Mouse (Mus musculus) embryonic fibroblast, embryonic 13.5 days (primary cell): ENCODE measurements at regions not wholly inside any gene's neighbourhood (a gene's known extent, or its start where the extent isn't known, plus 50 kb on each side); places are given as distances from the start of the nearest gene placed in this dataset.

Source experiments
- H3K27ac ChIP-seq: 2 replicates; pipeline ENCODE4 v1.5.1; 2012; ENCODE audit warnings: low read length, control low read depth, inconsistent platforms; ENCODE audit not compliant: insufficient read depth
- H3K4me1 ChIP-seq: 2 replicates; pipeline ENCODE4 v1.6.1; 2011; ENCODE audit warnings: low read length; ENCODE audit not compliant: control insufficient read depth, insufficient read depth
- H3K4me3 ChIP-seq: 2 replicates; pipeline ENCODE4 v1.5.1; 2011; ENCODE audit warnings: mild to moderate bottlenecking, control low read depth, low read length; ENCODE audit not compliant: insufficient read depth
- CTCF ChIP-seq: IDR thresholded peaks from 2 replicates; pipeline ENCODE4 v1.5.1; 2011; ENCODE audit warnings: mild to moderate bottlenecking, control low read depth, low read length, moderate library complexity, borderline replicate concordance; ENCODE audit not compliant: insufficient read depth
- POLR2A ChIP-seq: IDR thresholded peaks from 2 replicates; pipeline ENCODE4 v1.6.1; 2011; ENCODE audit warnings: low read depth, mild to moderate bottlenecking, control low read depth, low read length, moderate library complexity

DNA sequence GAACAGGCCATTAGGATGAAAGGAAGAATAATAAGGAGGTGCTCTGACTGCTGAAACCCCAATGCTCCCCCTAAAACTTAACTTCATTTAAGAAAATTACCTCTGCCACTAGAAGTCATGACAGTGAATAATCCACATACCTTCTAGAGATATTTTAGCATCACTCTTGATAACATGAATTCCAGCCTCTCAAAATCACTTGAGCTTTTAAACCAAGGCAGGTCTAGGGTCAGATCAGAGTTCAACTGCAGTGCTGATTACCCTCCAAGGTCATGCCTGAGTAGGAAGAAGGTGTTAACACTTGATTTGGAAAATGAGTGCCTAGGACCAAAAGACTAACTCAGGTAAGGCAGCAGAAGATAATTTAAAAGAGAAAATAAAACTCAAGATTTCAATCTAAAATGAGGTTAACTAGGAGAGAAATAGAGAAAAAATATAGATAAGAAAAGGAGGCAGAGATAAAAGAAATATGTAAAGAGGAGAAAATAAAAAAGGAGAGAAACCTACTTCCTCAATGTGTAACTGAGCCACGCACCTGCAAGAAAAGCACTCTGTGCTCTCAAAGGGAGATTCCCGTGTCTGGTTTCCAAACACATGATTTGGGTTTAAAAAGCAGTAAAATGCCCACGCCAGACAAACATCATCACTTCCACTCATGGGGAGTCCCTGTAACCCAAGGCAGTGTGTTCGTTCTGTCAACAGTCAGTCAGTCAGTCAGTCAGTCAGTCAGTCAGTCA lies 229.8 kb downstream of the Trib2 start:
- Histone ChIP-seq H3K4me3 (no peak overlapping the region), H3K4me1 (no peaks in the 10 kb centered on the region), H3K27ac (no peak overlapping the region)
- no peak for TF ChIP-seq CTCF
- no peak for TF ChIP-seq POLR2A

DNA sequence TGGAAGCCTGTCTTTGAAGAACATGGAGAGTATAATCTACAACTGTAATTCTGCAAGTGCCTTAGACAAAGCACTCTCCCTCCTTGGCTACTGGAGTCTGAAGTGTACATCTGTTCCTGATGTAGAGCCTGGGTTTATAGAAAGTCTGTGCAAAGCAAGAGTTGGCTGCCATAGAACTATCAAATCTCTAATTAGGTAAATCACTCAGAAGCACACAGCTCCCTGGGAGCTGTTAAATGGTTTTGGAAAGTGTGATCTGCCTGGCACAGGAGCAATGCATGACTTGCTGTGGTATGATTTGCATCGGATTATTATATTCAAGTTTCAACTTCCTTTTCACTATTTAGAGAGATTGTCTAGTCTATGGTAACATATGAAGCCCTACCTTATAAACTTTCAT lies 230.9 kb downstream of the Trib2 start:
- TF ChIP-seq CTCF (no peak), POLR2A (no peak)
- Histone ChIP-seq H3K4me3 (no peak overlapping the region), H3K27ac (no peak overlapping the region), H3K4me1 (no peaks in the 10 kb centered on the region)

DNA sequence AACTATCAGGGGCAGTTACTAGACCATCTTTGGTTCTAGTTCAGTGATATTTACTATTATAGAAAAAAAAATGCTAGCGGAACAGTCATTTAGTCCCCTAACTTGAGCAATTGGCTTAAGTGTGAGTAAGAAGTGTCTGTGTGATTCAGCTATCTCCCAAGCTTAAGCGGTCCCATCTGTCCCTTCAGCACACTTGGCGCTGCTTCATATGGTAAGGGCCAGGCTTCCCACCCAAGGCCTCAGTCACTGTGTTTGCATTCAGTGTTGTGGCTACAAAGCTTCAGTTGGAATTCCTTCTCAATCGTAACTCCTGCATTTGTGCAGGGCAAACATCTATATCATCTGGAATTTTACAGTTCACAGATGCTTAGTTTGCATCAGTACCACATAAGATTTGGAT lies 232.0 kb downstream of the Trib2 start:
- Histone ChIP-seq H3K27ac (no peak overlapping the region), H3K4me3 (no peak overlapping the region), H3K4me1 (no peaks in the 10 kb centered on the region)
- TF ChIP-seq CTCF (no peak), POLR2A (no peak)

- Histone ChIP-seq H3K4me1 (peaks cover 5% of the 10 kb centered on the region), H3K4me3 (no peak overlapping the region), H3K27ac (no peak overlapping the region)
- TF ChIP-seq CTCF: no peak
- TF ChIP-seq POLR2A: no peak
Measured at GRCm38 (mm10) chr12:15566785-15567109, 250.0 kb downstream of the Trib2 start.

- no peak overlapping the region for H3K27ac ChIP-seq
- no peak for TF ChIP-seq POLR2A
- no peak for TF ChIP-seq CTCF
Measured at GRCm38 (mm10) chr12:15565941-15566784, 250.6 kb downstream of the Trib2 start.

GRCm38 (mm10) chr12:15562826-15563225 lies 253.9 kb downstream of the Trib2 start:
- no peak overlapping the region for H3K27ac ChIP-seq
- H3K4me3 ChIP-seq: no peak overlapping the region
- H3K4me1 ChIP-seq: peaks cover 5% of the 10 kb centered on the region
- TF ChIP-seq CTCF: no peak
- no peak for TF ChIP-seq POLR2A

More at GRCm38 (mm10) chr12:15565941-15566784, 250.6 kb downstream of the Trib2 start:
- peaks cover 5% of the 10 kb centered on the region for H3K4me1 ChIP-seq
- H3K4me3 ChIP-seq: no peak overlapping the region

- TF ChIP-seq CTCF: no peak
- no peak for TF ChIP-seq POLR2A
- Histone ChIP-seq H3K4me1 (no peaks in the 10 kb centered on the region), H3K4me3 (no peak overlapping the region), H3K27ac (no peak overlapping the region)
Measured at GRCm38 (mm10) chr12:15555471-15555870, 261.3 kb downstream of the Trib2 start.

DNA sequence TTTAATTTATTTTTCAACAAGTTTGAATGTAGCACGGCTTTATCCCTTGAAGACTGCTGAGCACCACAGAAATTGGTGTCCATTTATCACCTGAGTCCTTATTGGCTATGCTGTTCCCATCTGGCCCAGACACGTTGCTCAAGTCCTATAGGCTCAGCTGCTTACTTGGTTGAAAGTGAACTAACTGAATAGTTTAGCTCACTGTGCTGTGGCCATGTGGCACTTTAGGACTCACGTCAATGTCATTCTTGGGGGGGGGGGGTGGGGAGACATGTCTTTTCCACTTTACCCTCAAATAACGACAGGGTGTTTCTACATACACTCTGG lies 263.1 kb downstream of the Trib2 start:
- H3K27ac ChIP-seq: no peak overlapping the region
- no peaks in the 10 kb centered on the region for H3K4me1 ChIP-seq
- TF ChIP-seq POLR2A (no peak), CTCF (no peak)
- H3K4me3 ChIP-seq: no peak overlapping the region

DNA sequence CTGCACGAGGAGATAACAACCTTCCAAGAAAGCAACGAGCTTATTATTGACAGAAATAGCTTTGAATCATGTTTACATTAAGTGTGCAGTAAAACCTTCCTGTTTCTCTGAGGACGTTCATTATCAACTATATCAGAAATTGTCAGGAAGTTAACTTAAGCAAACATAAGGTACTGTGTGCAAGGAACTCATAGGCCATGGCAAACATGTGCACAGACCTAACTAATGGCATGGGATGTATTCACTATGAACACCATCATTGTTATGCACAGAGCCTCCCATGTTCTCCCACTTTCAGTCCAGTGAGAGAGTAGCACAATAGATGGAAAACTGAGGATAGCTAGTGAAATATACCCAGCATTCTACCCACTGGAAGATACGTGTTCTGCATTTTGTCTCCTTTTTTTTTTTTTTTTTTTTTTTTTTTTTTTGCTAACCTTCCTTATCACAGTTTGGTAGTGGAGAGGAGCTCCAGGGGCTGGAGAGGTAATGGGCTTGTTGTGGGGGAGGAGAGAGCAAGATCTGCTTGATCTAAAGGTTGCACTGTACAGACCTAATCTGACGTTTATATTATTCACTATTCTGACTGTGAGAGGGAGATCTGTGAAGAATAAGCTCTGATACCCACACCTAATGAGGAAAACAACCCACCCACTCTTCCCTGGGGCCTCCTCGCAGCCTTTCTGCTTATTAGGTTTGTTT lies 263.6 kb downstream of the Trib2 start:
- Histone ChIP-seq H3K4me3 (no peak overlapping the region), H3K27ac (no peak overlapping the region), H3K4me1 (no peaks in the 10 kb centered on the region)
- no peak for TF ChIP-seq CTCF
- no peak for TF ChIP-seq POLR2A

DNA sequence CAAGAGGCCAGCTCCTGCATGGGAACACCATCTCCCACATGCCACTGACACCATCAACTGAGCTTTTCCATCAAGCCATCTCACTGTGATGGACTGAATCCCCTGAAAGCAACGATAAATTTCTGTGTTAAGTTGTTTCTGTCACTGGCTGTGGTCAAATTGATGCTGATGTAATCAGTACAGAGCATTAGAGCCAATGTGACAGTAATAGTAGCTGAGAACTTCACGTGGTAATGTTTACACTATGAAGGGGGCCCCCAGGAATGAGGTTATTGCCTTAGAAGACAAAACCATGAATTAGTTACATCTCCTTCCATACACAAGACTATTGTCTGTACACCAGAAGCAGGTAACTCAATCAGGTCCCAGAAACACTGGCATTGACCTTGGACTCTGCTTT lies 264.5 kb downstream of the Trib2 start:
- no peak for TF ChIP-seq POLR2A
- TF ChIP-seq CTCF: no peak
- Histone ChIP-seq H3K4me3 (no peak overlapping the region), H3K27ac (no peak overlapping the region), H3K4me1 (no peaks in the 10 kb centered on the region)
